Mouse (Mus musculus) gastrocnemius, adult 2 months (tissue): ENCODE results near the gene Rhox4a. TPM values are rescaled to one million over a fixed set of nuclear protein-coding genes. Genes with fewer than 3 reads are reported as not detected.
"Not testable (repeated sequence)": the region's sequence is repeated elsewhere in the genome, so short reads cannot be mapped to it uniquely, and the experiment has no call there.

ENCODE experiments used
- DNase-seq: peaks from one replicate; pipeline ENCODE4 v3.0.0; 2022
- H3K27ac ChIP-seq: fragments of 200-600 bp; 2 replicates; pipeline ENCODE4 v1.8.1; 2022; ENCODE audit warnings: mild to moderate bottlenecking
- H3K4me3 ChIP-seq: fragments of 200-600 bp; 2 replicates; pipeline ENCODE4 v1.8.1; 2022; ENCODE audit warnings: mild to moderate bottlenecking, moderate library complexity
- intact Hi-C: fragments of 180-260 bp; cut with DNase I; formaldehyde crosslinking; loops from one replicate; pipeline ENCODE4 v1.15.1; 2025
- long read RNA-seq, 2 experiments: library from polyadenylated mRNA; stranded (forward); transcript quantifications; one replicate each; pipeline ENCODE4 v2.0.0; 2021
- total RNA-seq, 2 experiments: library from RNA; stranded (reverse); gene quantifications; 2 replicates each; pipeline ENCODE4 v1.2.3; 2021

The Rhox4a gene
- not detected for total RNA-seq
- long read RNA-seq, experiment 1, result 0 reads
- long read RNA-seq, experiment 2, result 0 reads

DNA sequence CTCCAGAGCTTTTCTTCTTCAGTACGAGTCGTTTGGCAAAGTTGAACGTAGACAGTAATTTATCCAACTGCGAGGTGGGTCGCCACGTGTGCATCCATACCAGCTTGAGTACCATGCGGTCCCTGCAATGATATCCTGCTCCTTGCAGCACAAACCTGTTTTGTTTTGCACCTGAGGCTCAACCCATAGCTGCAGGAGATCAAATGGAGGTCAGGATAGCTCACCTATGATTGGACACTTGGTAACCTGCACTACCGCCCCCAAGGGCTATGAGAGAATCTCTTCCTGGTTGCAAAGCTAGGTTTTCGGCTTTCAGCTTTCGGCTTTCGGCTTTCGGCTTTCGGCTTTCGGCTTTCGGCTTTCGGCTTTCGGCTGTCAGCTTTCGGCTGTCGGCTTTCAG lies at the start of gene Rhox4a:
Gene Rhox4a, plus strand, starts transcription at position 301 of the 400 bp plus-strand sequence.
- H3K4me3 ChIP-seq, intact Hi-C loops, H3K27ac ChIP-seq: not testable (repeated sequence)

DNA sequence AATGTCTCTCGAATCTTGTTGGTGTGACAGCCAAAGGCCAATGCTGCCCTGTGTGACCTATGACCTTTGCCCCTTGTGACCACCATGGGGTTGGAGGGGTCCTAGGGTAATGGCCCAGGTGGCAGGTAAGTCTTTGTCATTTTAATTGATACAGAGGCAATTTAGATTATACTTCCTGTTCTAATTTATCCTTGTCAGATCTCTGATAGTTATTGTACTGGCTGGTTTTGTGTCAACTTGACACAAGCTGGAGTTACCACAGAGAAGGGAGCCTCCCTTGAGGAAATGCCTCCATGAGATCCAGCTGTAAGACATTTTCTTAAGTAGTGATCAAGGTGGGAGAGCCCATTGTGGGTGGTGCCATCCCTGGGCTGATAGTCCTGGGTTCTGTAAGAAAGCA lies 43.0 kb upstream of the Rhox4a start, which contains the start of gene Rhox1:
Gene Rhox1, minus strand, starts transcription at position 101 of the 400 bp plus-strand sequence.
- H3K27ac ChIP-seq, DNase-seq, H3K4me3 ChIP-seq, intact Hi-C loops: not testable (repeated sequence)

More for the DNA sequence above, at the start of gene Rhox4a:
- DNase-seq, result not testable (repeated sequence)

DNA sequence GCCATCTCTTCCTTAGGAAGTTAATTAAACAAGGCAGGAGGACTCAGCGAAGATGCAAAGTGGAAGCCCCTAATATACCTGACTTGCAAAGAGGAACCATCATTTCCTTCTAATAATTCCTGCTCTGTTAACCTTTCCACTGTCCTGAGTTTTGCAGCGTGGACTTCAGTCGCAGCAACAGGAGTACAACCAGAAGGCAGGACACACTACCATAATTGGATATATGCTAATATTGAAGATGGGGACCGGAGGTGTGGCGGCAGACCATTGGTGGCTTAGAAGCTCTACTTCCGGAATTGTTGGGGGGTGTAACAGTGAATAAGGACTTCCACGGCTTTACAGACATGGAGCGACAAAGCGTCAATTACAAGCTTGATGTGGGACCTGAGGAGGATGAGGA lies 20.5 kb upstream of the Rhox4a start, which contains the start of gene Rhox2a:
Gene Rhox2a, plus strand, starts transcription at position 301 of the 400 bp plus-strand sequence.
- H3K27ac ChIP-seq, DNase-seq, H3K4me3 ChIP-seq, intact Hi-C loops: not testable (repeated sequence)

DNA sequence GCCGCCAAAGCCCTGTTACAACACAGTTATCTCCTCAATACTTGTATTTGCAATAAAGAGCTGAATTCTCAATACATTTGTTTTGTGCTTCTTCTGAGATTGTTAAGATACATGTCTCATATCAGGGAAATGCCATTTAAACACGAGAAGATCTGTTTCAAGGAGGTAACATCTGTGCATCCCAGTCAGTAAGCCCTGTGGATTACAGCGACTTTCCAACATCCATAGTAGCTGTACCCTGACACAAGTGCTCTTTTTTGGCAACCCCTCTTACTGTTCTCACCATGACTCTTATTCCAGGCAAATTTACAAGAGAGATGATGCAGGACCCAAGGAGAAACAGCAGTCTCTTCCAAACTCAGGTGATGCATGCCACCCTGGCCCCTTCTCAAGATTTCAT lies 15.5 kb upstream of the Rhox4a start, which contains the start of gene Rhox3a:
Gene Rhox3a, plus strand, starts transcription at position 301 of the 400 bp plus-strand sequence.
- intact Hi-C loops, H3K27ac ChIP-seq, DNase-seq, H3K4me3 ChIP-seq: not testable (repeated sequence)

Other genes starting within 250 kb of the Rhox4a start
- not detected for gene Sowahd, start 216.5 kb upstream of the Rhox4a start, total RNA-seq
- 100 to 1,000 TPM; 265 to 297 TPM for gene Rpl39, start 179.9 kb upstream of the Rhox4a start, total RNA-seq
- 10 to 100 TPM in 1 of 2 experiments, 1 to 10 TPM in 1; 9.4 to 10.1 TPM for gene Upf3b, start 155.0 kb upstream of the Rhox4a start, total RNA-seq
- 10 to 100 TPM in 1 of 2 experiments, 1 to 10 TPM in 1; 6.1 to 10.1 TPM for gene Nkap, start 138.5 kb upstream of the Rhox4a start, total RNA-seq
- not detected for gene Akap14, start 96.5 kb upstream of the Rhox4a start, total RNA-seq
- gene Ndufa1, start 74.2 kb upstream of the Rhox4a start, total RNA-seq, result 100 to 1,000 TPM; 357 to 460 TPM
- 1 to 10 TPM; 1.7 to 2.6 TPM for gene Rnf113a1, start 74.1 kb upstream of the Rhox4a start, total RNA-seq
- not detected for gene Gm9, start 54.3 kb upstream of the Rhox4a start, total RNA-seq
- gene Rhox1, start 43.1 kb upstream of the Rhox4a start, total RNA-seq, result not detected
- gene Rhox2a, start 20.4 kb upstream of the Rhox4a start, total RNA-seq, result not detected
- not detected for gene Rhox3a, start 15.4 kb upstream of the Rhox4a start, total RNA-seq
- gene Rhox3a2, start 114.7 kb downstream of the Rhox4a start, total RNA-seq, result not detected
- gene Rhox4a2, start 125.5 kb downstream of the Rhox4a start, total RNA-seq, result not detected
- not detected for gene Rhox2b, start 146.7 kb downstream of the Rhox4a start, total RNA-seq
- gene Rhox4b, start 167.2 kb downstream of the Rhox4a start, total RNA-seq, result not detected
- gene Rhox2c, start 188.3 kb downstream of the Rhox4a start, total RNA-seq, result not detected
- not detected for gene Rhox3c, start 193.2 kb downstream of the Rhox4a start, total RNA-seq
- not detected for gene Rhox4c, start 215.0 kb downstream of the Rhox4a start, total RNA-seq
- not detected for gene Rhox2d, start 228.1 kb downstream of the Rhox4a start, total RNA-seq
- not detected for gene Rhox4d, start 249.0 kb downstream of the Rhox4a start, total RNA-seq